Mouse (Mus musculus) kidney, postnatal 14 days (tissue): ENCODE measurements at regions not wholly inside any gene's neighbourhood (a gene's known extent, or its start where the extent isn't known, plus 50 kb on each side); places are given as distances from the start of the nearest gene placed in this dataset.

Experiments used
- DNase-seq: peaks from one replicate; pipeline ENCODE4 v3.0.0; 2022; ENCODE audit warnings: mixed read lengths

GRCm38 (mm10) chr8:10812060-10812670 lies 196.1 kb downstream of the Irs2 start:
- no peak for DNase-seq

GRCm38 (mm10) chr8:10807040-10807439 lies 201.2 kb downstream of the Irs2 start:
- no peak for DNase-seq

- peak; percentile 36 for DNase-seq
Observed at GRCm38 (mm10) chr8:10805405-10806151, 202.7 kb downstream of the Irs2 start.

GRCm38 (mm10) chr8:10804974-10805373 lies 203.3 kb downstream of the Irs2 start:
- DNase-seq = no peak

- DNase-seq = peak; percentile 36
Observed at GRCm38 (mm10) chr8:10802003-10802402, 206.3 kb downstream of the Irs2 start.

- no peak for DNase-seq
Observed at GRCm38 (mm10) chr8:10801580-10801979, 206.7 kb downstream of the Irs2 start.

- no peak for DNase-seq
Observed at GRCm38 (mm10) chr8:10798444-10798843, 209.8 kb downstream of the Irs2 start.

- DNase-seq = no peak
Observed at GRCm38 (mm10) chr8:10794367-10795189, 213.7 kb downstream of the Irs2 start.

GRCm38 (mm10) chr8:10793670-10794366 lies 214.4 kb downstream of the Irs2 start:
- DNase-seq = no peak

GRCm38 (mm10) chr8:10788496-10789200 lies 219.6 kb downstream of the Irs2 start:
- DNase-seq = peak; percentile 13

- DNase-seq = no peak
Observed at GRCm38 (mm10) chr8:10785801-10786200, 222.5 kb downstream of the Irs2 start.

GRCm38 (mm10) chr8:10785311-10785710 lies 222.9 kb downstream of the Irs2 start:
- DNase-seq = no peak

- DNase-seq = no peak
Observed at GRCm38 (mm10) chr8:10784481-10784880, 223.8 kb downstream of the Irs2 start.

- no peak for DNase-seq
Observed at GRCm38 (mm10) chr8:10781860-10782259, 226.4 kb downstream of the Irs2 start.

- DNase-seq = no peak
Observed at GRCm38 (mm10) chr8:10779636-10780035, 228.6 kb downstream of the Irs2 start.

GRCm38 (mm10) chr8:10775202-10776010 lies 232.9 kb downstream of the Irs2 start:
- DNase-seq = no peak

- no peak for DNase-seq
Observed at GRCm38 (mm10) chr8:10774778-10775177, 233.5 kb downstream of the Irs2 start.

GRCm38 (mm10) chr8:10768181-10768580 lies 240.1 kb downstream of the Irs2 start:
- no peak for DNase-seq

- DNase-seq = no peak
Observed at GRCm38 (mm10) chr8:10763907-10764306, 244.4 kb downstream of the Irs2 start.

- no peak for DNase-seq
Observed at GRCm38 (mm10) chr8:10761694-10762305, 246.5 kb downstream of the Irs2 start.
